Mouse (Mus musculus): ENCODE measurements around the gene Gad1.

DNA sequence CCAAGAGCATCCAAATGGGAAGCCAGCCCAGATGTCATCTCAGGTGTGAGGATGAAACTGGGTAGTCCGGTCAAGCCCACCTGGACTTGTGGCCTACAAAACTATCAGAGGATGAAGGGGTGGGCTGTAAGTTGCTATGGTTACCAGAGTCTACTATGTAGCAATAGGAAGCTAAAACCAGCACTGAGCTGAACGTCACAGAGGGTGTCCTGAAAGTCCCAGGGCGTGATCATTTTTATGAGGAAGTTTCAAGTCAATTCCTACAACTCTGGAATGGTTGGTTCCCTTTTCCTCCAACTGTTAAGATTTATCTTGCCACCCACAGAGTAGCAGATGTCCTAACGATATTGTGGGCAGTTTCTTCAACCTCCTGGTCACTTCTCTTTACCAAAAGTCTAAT is 69.4 kb downstream of the Gad1 start:
- TF ChIP-seq CTCF (IDR thresholded peaks at IDR 0.05; ENCODE audit: control insufficient read depth, insufficient read depth, insufficient replicate concordance, low read depth, low read length) (no peak), POLR2A (IDR thresholded peaks at IDR 0.05; ENCODE audit: control insufficient read depth, low read depth, low read length) (peak; percentile 29; the same call in 1 of the 2 replicates)

Measured in testis, adult 2 months (tissue).